Mouse (Mus musculus): ENCODE data around the gene Ankle1.
"Not testable (repeated sequence)": the region's sequence is repeated elsewhere in the genome, so short reads cannot be mapped to it uniquely, and the experiment has no call there.

Gene Ankle1

GRCm38 (mm10) chr8:71408231-71408630 lies 2.4 kb downstream of the Ankle1 start:
- DNase-seq: no peak

- no peak for DNase-seq
Measured at GRCm38 (mm10) chr8:71411535-71412273, 5.9 kb downstream of the Ankle1 start.

- DNase-seq: no peak
Measured at GRCm38 (mm10) chr8:71422121-71422520, 16.3 kb downstream of the Ankle1 start.

- not testable (repeated sequence) for DNase-seq
Measured at GRCm38 (mm10) chr8:71432935-71433334, 27.1 kb downstream of the Ankle1 start.

GRCm38 (mm10) chr8:71437041-71437440 lies 31.2 kb downstream of the Ankle1 start:
- no peak for DNase-seq

GRCm38 (mm10) chr8:71441404-71441803 lies 35.6 kb downstream of the Ankle1 start:
- DNase-seq: peak; percentile 43

GRCm38 (mm10) chr8:71445096-71445495 lies 39.3 kb downstream of the Ankle1 start:
- no peak for DNase-seq

GRCm38 (mm10) chr8:71451337-71451736 lies 45.5 kb downstream of the Ankle1 start:
- DNase-seq: no peak

- no peak for DNase-seq
Measured at GRCm38 (mm10) chr8:71451777-71452176, 46.0 kb downstream of the Ankle1 start.

GRCm38 (mm10) chr8:71452669-71453068 lies 46.9 kb downstream of the Ankle1 start:
- no peak for DNase-seq

GRCm38 (mm10) chr8:71454668-71455067 lies 48.9 kb downstream of the Ankle1 start:
- DNase-seq: peak; percentile 9

GRCm38 (mm10) chr8:71456906-71457305 lies 51.1 kb downstream of the Ankle1 start:
- peak; percentile 50 for DNase-seq

GRCm38 (mm10) chr8:71457659-71458270 lies 52.0 kb downstream of the Ankle1 start:
- peak; percentile 41 for DNase-seq

Measured in cerebellum, adult 9-11 months (tissue).